14 mouse cellular contexts compared by ENCODE assay signal in the genomic region with DNA sequence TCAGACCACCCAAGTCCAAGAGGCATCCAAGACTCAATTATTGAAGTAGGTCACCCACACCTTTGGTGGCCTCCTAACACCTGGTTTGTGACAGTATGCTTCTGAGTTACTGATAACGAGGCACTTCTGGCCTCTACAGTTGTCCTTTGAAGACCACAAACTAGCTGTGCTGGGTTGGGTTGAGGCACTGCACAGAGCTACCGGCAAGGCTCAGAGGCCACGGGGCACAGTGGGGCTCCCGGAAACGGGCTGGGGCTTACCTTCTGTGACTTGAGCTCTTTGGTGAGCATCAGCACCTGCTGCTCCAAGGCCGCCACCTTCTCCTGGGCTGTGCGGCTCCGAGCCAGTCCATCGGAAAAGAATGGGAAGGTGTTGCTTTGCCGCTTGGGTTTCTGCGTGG.
"Had no signal": no experiment of that assay in that cellular context is flagged by ENCODE, and none has a peak within 500 bp of the region (broad histone marks: within the 10 kb centered on the region; RNA-seq: fewer than 3 reads in every experiment).

No protein-coding gene starts in this region.

- DNase-seq: kidney, adult 2 months; kidney, postnatal 25 days; layer of hippocampus, adult 9-11 months; layer of hippocampus, postnatal 36 days; liver; liver, embryonic 13.5 days; liver, postnatal 0 days; lung, postnatal 14 days; spleen, adult 18-20 months had no signal

- H3K27ac ChIP-seq: limb, embryonic 12.5 days; liver, embryonic 13.5 days; lung, embryonic 15.5 days; macrophage; midbrain, embryonic 12.5 days had no signal

- H3K9me3 ChIP-seq: limb, embryonic 12.5 days; liver, embryonic 13.5 days; lung, embryonic 15.5 days; megakaryocyte, embryonic 14.5 days; midbrain, embryonic 12.5 days had no signal

- ATAC-seq: liver, postnatal 0 days had no signal

- H3K4me2 ChIP-seq: liver, embryonic 13.5 days; lung, embryonic 15.5 days; midbrain, embryonic 12.5 days had no signal

- H3K27me3 ChIP-seq: limb, embryonic 12.5 days; liver, embryonic 13.5 days; lung, embryonic 15.5 days; megakaryocyte, embryonic 14.5 days; midbrain, embryonic 12.5 days had no signal

- H3K4me3 ChIP-seq: limb, embryonic 12.5 days; liver, embryonic 13.5 days; lung, embryonic 15.5 days; megakaryocyte, embryonic 14.5 days; midbrain, embryonic 12.5 days had no signal

- H3K4me1 ChIP-seq: midbrain, embryonic 12.5 days had no signal

- H3K36me3 ChIP-seq: limb, embryonic 12.5 days; liver, embryonic 13.5 days; lung, embryonic 15.5 days; midbrain, embryonic 12.5 days had no signal

- H3K9ac ChIP-seq: limb, embryonic 12.5 days; liver, embryonic 13.5 days; liver, postnatal 0 days; lung, embryonic 15.5 days; midbrain, embryonic 12.5 days had no signal
